Mouse (Mus musculus) kidney, postnatal 14 days (tissue): ENCODE results near the gene Edem1.

ENCODE experiments used
- DNase-seq: peaks from one replicate; pipeline ENCODE4 v3.0.0; 2022; ENCODE audit warnings: mixed read lengths

The Edem1 gene

DNA sequence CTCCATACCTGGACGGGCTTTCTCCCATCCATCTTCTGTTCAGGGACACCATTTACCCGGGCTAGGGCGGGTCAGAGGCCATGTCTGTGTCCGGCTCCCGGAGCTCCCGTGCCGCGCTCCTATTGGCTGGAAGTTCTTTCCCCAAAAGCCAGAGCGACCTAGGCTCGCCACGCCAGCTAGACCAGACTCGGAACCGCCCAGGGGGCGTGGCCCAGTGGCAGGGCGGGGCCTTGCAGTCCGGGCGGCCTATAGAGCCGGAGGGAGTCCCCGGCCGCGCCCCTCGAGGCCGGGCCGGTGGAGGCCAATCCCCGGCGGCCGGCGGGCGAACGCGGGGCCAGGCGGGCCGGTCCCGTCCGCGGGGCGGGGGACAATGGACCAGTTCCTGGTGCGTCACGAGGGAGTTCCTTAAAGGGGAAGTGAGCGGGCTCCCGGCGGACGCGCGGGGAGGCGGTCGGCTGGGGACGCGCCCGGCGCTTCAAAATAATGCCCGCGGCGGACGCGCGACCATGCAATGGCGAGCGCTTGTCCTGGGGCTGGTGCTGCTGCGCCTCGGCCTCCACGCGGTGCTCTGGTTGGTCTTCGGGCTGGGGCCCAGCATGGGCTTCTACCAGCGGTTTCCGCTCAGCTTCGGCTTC lies at the start of gene Edem1:
TSS of gene Edem1 (plus strand) at position 408 of the 635 bp plus-strand sequence.
- DNase-seq, result peak; percentile 99

- no peak for DNase-seq
These were observed 46.6 kb upstream of the Edem1 start for GRCm38 (mm10) chr6:108781865-108782264.

DNA sequence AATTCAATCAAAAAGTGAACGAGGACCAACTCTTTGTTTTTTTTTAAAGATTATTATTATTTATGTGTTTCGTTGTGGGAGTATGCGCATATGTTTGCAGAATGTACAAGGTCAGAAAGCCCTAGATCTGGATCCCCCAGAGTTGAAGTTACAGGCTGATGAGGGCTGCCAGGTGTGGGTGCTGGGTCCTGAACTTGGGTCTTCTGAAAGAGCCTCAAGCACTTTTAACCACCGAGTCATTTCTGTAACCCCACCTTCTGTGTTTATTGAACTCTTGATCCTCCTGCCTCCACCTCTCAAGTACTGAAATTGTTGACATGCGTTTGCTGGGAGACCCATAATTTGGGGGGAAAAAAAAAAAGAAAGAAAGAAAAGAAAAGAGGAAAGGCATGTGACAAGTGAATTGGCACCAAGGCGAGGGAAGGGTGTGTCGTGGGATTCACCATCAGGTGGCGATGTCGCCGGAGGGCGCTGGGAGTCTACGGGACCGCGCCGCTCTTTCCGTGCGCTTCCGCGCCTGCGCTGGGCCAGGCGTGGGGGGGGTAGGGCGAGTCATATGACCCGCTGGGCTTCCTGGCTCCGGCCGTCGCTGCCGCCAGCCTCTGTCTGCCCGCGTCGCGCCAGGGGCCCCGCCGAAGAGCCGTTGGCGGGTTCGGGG lies 45.8 kb upstream of the Edem1 start, which contains the start of gene Arl8b:
TSS of gene Arl8b (plus strand) at position 574 of the 658 bp plus-strand sequence.
- peak; percentile 97 for DNase-seq

GRCm38 (mm10) chr6:108783184-108783881 lies 45.1 kb upstream of the Edem1 start:
- DNase-seq, result peak; percentile 55

- peak; percentile 13 for DNase-seq
These were observed 44.4 kb upstream of the Edem1 start for GRCm38 (mm10) chr6:108784056-108784455.

- DNase-seq, result peak; percentile 33
These were observed 43.6 kb upstream of the Edem1 start for GRCm38 (mm10) chr6:108784796-108785195.

DNA sequence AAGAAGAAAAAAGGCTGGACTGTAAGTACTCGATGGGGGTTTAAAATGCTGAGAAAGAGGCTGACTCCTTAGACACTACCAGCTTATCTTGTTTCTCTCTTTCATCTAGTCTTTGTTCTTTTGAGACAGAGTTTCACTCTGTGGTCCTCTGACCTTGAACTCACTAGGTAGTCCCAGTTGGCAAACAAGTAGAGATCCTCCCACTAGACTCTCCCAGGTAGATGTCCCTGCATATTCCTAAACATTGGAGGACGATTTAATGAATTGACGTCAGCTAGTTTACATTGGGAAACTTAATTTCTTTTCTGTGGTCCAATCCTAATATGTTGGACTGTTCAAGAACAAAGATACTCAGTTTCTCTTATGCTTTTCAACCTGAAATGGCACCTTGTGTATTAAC lies 42.9 kb upstream of the Edem1 start:
- no peak for DNase-seq

DNA sequence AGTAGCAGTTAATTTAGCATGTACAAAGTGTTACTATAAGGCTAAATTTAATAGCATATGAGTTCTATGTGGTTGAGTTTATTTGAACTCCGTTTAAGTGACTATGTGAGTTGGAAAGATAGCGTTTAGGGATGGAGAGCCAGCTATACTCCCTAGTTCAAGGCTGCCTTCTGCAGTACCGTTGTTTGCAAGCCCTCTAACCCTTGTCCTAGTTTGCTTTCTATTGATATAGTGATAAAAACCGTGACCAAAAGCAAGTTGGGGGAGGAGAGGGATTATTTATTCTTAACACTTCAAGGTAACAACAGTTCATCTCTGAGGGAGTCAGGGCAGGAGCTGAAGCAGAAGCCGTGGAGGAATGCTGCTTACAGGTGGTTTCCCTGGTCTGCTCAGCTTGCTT lies 36.9 kb upstream of the Edem1 start:
- DNase-seq, result no peak

DNA sequence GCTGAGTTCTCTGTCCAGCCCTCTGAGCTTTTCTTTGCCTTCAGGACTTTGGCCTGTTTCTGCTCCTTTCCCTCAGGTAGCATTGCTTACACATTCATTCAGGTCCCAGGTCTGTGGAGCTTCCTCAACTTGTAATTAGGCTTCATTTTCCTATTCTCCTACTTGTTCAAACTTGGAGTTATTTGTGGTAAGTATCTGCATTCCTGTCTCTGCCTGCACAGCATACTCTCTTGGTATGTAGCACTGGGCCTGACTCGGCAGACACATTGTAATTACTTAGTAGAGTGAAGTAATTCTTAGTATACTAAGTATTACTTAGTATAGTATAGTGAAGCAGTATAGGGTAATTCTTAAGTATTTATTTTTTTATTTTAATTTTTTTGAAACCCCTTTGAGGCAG lies 32.5 kb upstream of the Edem1 start:
- DNase-seq, result no peak

- DNase-seq, result no peak
These were observed 31.7 kb upstream of the Edem1 start for GRCm38 (mm10) chr6:108796706-108797105.

DNA sequence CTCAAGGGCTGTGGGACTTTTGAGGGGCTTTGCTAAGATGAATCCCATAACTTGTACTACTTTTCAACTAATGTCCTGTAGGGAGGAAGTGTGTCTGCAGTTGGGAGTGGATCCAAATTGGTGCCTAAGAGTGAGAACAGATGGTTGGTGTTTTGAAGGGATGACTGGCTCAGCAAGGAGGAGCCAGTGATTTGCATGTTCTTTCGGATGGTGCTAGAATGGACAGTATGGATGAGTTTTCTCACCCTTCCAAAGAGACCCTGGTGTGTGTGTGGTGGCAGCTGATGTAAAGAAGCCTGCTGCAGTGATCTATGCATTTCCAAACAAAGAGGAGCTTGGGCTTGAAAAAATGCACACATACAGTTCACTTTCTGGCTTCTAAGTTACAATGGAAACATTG lies 23.2 kb upstream of the Edem1 start:
- peak; percentile 20 for DNase-seq

- DNase-seq, result no peak
These were observed 22.6 kb upstream of the Edem1 start for GRCm38 (mm10) chr6:108805871-108806270.

GRCm38 (mm10) chr6:108807446-108807845 lies 21.0 kb upstream of the Edem1 start:
- DNase-seq, result no peak

DNA sequence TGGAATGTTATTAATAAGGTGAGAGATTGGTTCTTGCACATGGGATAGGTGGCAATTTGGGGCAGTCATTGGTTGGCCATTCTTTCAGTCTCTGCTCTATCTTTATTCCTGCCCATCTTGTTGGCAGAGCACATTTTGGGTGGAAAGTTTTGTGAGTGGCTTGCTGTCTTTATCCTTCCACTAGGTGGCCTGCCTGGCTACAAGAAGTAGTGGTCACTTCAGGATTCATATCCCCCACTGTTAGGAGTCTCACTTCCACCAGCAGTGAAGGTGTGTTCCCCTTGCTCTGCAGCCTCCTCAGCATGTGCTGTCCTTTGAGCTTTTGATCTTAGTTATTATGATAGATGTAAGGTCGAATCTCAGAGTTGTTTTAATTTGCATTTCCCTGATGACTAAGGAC lies 19.7 kb upstream of the Edem1 start:
- no peak for DNase-seq

GRCm38 (mm10) chr6:108810237-108810636 lies 18.2 kb upstream of the Edem1 start:
- DNase-seq, result no peak

- DNase-seq, result no peak
These were observed 16.3 kb upstream of the Edem1 start for GRCm38 (mm10) chr6:108812134-108812533.

GRCm38 (mm10) chr6:108817510-108817909 lies 10.9 kb upstream of the Edem1 start:
- DNase-seq, result no peak

GRCm38 (mm10) chr6:108824816-108825545 lies 3.5 kb upstream of the Edem1 start:
- no peak for DNase-seq

GRCm38 (mm10) chr6:108826070-108826469 lies 2.4 kb upstream of the Edem1 start:
- DNase-seq, result no peak

- DNase-seq, result no peak
These were observed 1.0 kb upstream of the Edem1 start for GRCm38 (mm10) chr6:108827336-108827920.

DNA sequence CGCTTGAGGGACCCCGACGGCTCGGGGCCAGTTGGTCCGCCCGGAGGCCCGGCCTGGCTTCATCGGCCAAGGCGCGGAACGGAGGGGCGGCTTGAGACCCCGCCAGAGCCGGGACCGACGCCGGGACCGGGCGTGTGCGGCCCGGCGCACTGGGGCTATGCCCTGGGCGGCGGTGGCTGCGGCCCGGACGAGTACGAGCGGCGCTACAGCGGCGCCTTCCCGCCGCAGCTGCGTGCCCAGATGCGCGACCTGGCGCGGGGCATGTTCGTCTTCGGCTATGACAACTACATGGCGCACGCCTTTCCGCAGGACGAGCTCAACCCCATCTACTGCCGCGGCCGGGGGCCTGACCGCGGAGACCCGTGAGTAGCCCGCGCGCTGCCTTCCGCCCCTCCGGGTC lies 431 bp downstream of the Edem1 start:
- DNase-seq, result peak; percentile 52

DNA sequence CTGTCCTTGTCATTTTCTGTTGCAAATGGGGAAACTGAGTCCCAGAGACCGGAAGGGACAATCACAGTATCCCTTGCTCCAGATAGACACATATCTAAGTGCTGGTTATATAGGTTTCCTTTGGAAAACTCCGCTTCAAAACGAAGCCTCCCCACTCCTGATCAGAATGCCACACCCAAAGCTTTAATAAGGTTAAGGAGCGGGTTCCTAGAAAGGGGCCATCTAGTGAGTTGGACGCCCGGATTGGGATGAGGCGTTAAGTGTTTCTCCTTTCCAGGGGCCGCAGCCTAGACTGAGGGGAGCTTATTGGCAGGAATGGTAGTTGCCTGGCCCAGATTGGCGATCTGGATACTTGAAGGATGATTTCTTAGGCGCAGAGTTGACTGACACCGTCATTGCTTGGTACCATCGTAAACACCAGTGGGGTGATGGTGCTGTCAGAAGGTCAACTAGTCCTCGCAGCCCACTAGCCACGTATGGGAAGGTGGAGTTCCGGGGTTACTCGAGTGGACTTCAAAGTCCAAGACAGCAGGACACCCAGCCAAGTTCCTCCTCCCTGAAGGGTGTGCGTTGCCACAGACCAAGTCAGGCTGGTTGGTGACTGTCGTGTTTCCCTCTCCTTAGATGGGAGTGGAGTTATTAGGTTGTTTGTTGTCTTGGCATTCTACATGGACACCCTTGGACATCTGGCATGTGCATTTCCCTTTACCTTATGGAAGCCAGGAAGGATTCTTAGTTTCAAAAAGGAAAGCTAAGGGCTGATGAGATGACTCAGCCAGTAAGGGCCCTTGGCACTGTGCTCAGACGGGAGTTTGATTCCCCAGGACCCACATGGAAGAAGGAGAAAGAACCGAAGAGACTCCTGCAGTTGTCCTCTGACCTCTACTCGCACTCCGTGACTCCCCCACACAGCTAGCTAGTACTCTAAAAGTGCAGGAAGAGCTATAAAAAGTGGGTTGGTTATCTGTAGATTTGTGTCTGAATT lies 1.2 kb downstream of the Edem1 start:
- DNase-seq, result peak; percentile 51
